Comparison of ENCODE assay signal across 8 mouse cellular contexts in genomic region chr17:31519946-31520838, GRCm38 (mm10). TPM values are rescaled to one million over a fixed set of nuclear protein-coding genes. Genes with fewer than 3 reads are reported as not detected.
DNase-seq lines count a peak whose midpoint lies in the region; ATAC-seq and TF ChIP-seq lines count a peak whose summit lies in the region.

TSS of gene Wdr4 (minus strand) at chr17:31519980.
TSS of gene Ndufv3 (plus strand) at chr17:31520115.

- H3K36me3 ChIP-seq in G1E (replicated peaks) = peaks cover 35% of the 10 kb centered on the region
- 0 out of 2 replicates have a peak, but pooled peaks cover 3% of the 10 kb centered on the region for H3K36me3 ChIP-seq in forebrain, embryonic 16.5 days (ENCODE audit: control insufficient read depth, insufficient read depth)
- peaks cover 19% of the 10 kb centered on the region for H3K36me3 ChIP-seq in lung, embryonic 14.5 days (ENCODE audit: insufficient read depth)
- 0 out of 2 replicates have a peak, but pooled peaks cover 4% of the 10 kb centered on the region for H3K36me3 ChIP-seq in thymus, adult 2 months (ENCODE audit: control insufficient read depth, insufficient read depth, low read length)

- intact Hi-C loops in heart, postnatal 36 days (cut with DNase I) = loop anchor here (2.0 kb wide), 1 partner anchor 43 kb away; no protein-coding TSS in a partner anchor

- peak; percentile 81 for TF ChIP-seq POLR2A in olfactory bulb, adult 2 months (IDR thresholded peaks at IDR 0.05; ENCODE audit: insufficient read depth, low read depth, low read length)
- TF ChIP-seq POLR2A in thymus, adult 2 months (IDR thresholded peaks at IDR 0.05; ENCODE audit: control insufficient read depth, extremely low read depth, insufficient read depth, low read length, poor library complexity) = peak; percentile 91

- no peak for TF ChIP-seq CTCF in G1E (IDR thresholded peaks at IDR 0.05; ENCODE audit: low read depth, low read length)
- TF ChIP-seq CTCF in layer of hippocampus, adult 2 months (conservative IDR thresholded peaks at IDR 0.05) = peak; percentile 66
- peak; percentile 26 for TF ChIP-seq CTCF in lung, embryonic 14.5 days (IDR thresholded peaks at IDR 0.05; ENCODE audit: low read depth)
- TF ChIP-seq CTCF in olfactory bulb, adult 2 months (IDR thresholded peaks at IDR 0.05; ENCODE audit: insufficient read depth, low read depth, low read length) = no peak
- TF ChIP-seq CTCF in thymus, adult 2 months (IDR thresholded peaks at IDR 0.05; ENCODE audit: borderline replicate concordance, control insufficient read depth, extremely low read depth, insufficient read depth, low read length, poor library complexity) = 0 out of 2 replicates have a peak, but pooled peaks have one; percentile 46

- peak; percentile 90 for DNase-seq in G1E (ENCODE audit: low spot score)
- DNase-seq in cerebellum, adult 18-20 months = peak; percentile 99 to 100
- peak; percentile 98 to 99 for DNase-seq in heart, postnatal 36 days
- DNase-seq in layer of hippocampus, adult 2 months (ENCODE audit: low spot score in 2 of 2) = peak; percentile 97 to 99
- peak; percentile 100 for DNase-seq in lung, embryonic 14.5 days
- DNase-seq in thymus, adult 2 months = peak; percentile 99

- H3K4me3 ChIP-seq in G1E (ENCODE audit: low read depth, low read length) = peak within 1 kb of the TSS; percentile 86
- H3K4me3 ChIP-seq in forebrain, embryonic 16.5 days (replicated peaks; ENCODE audit: low read length) = peak within 1 kb of the TSS; percentile 66
- peak within 1 kb of the TSS; percentile 99 for H3K4me3 ChIP-seq in layer of hippocampus, adult 2 months
- peak within 1 kb of the TSS; percentile 79 for H3K4me3 ChIP-seq in lung, embryonic 14.5 days (ENCODE audit: low read depth, low read length)
- peak within 1 kb of the TSS; percentile 90 for H3K4me3 ChIP-seq in olfactory bulb, adult 2 months (ENCODE audit: insufficient read depth, low read depth, low read length)
- peak within 1 kb of the TSS; percentile 84 for H3K4me3 ChIP-seq in thymus, adult 2 months (ENCODE audit: control insufficient read depth, insufficient read depth, low read length)

- peak within 1 kb of the TSS; percentile 80 for H3K27ac ChIP-seq in forebrain, embryonic 16.5 days (ENCODE audit: low read length)
- H3K27ac ChIP-seq in layer of hippocampus, adult 2 months = peak within 1 kb of the TSS; percentile 98
- peak within 1 kb of the TSS; percentile 81 for H3K27ac ChIP-seq in lung, embryonic 14.5 days (ENCODE audit: low read depth)
- H3K27ac ChIP-seq in olfactory bulb, adult 2 months (ENCODE audit: insufficient read depth, low read depth, low read length) = peak within 1 kb of the TSS; percentile 90
- H3K27ac ChIP-seq in thymus, adult 2 months (ENCODE audit: control insufficient read depth, insufficient read depth, low read length) = peak within 1 kb of the TSS; percentile 80

- H3K9me3 ChIP-seq in G1E (replicated peaks) = no peaks in the 10 kb centered on the region
- no peaks in the 10 kb centered on the region for H3K9me3 ChIP-seq in forebrain, embryonic 16.5 days (ENCODE audit: control insufficient read depth, low read length)
- H3K9me3 ChIP-seq in lung, embryonic 14.5 days (ENCODE audit: low read depth, low read length) = no peaks in the 10 kb centered on the region

- peak within 1 kb of the TSS; percentile 80 for H3K4me2 ChIP-seq in forebrain, embryonic 16.5 days (ENCODE audit: low read length)
- H3K4me2 ChIP-seq in lung, embryonic 14.5 days = peak within 1 kb of the TSS; percentile 71

- ATAC-seq in G1E (ENCODE audit: extremely low read depth, insufficient number of reproducible peaks, low FRiP score, poor library complexity, severe bottlenecking) = peak; percentile 95
- peak; percentile 97 for ATAC-seq in forebrain, embryonic 16.5 days
- peak; percentile 98 for ATAC-seq in lung, embryonic 14.5 days (ENCODE audit: insufficient read depth)

- peaks cover 42% of the 10 kb centered on the region for H3K4me1 ChIP-seq in G1E (ENCODE audit: insufficient read depth, low read depth, low read length)
- H3K4me1 ChIP-seq in forebrain, embryonic 16.5 days (replicated peaks; ENCODE audit: control insufficient read depth, insufficient read depth, low read length) = peaks cover 18% of the 10 kb centered on the region
- H3K4me1 ChIP-seq in lung, embryonic 14.5 days (ENCODE audit: insufficient read depth) = peaks cover 5% of the 10 kb centered on the region
- peaks cover 11% of the 10 kb centered on the region; the same call in 1 of the 2 replicates for H3K4me1 ChIP-seq in olfactory bulb, adult 2 months (ENCODE audit: control insufficient read depth, insufficient read depth, low read length)
- H3K4me1 ChIP-seq in thymus, adult 2 months (replicated peaks; ENCODE audit: control insufficient read depth, insufficient read depth, low read length) = peaks cover 9% of the 10 kb centered on the region

- H3K9ac ChIP-seq in forebrain, embryonic 16.5 days (replicated peaks; ENCODE audit: low read depth, low read length) = peak within 1 kb of the TSS; percentile 75
- peak within 1 kb of the TSS; percentile 76 for H3K9ac ChIP-seq in lung, embryonic 14.5 days

- under 1% methylated on average over 45 of the region's 45 CpGs for WGBS in forebrain, embryonic 16.5 days
- under 1% methylated on average over 45 of the region's 45 CpGs for WGBS in lung, embryonic 14.5 days
- WGBS in olfactory bulb, adult 2 months = under 1% methylated on average over 45 of the region's 45 CpGs
- WGBS in thymus, adult 2 months = under 1% methylated on average over 45 of the region's 45 CpGs

- no peaks in the 10 kb centered on the region for H3K27me3 ChIP-seq in G1E (ENCODE audit: insufficient read depth, low read length)
- H3K27me3 ChIP-seq in forebrain, embryonic 16.5 days (replicated peaks; ENCODE audit: control insufficient read depth, insufficient read depth, low read length) = no peaks in the 10 kb centered on the region; the same call in 1 of the 2 replicates
- H3K27me3 ChIP-seq in lung, embryonic 14.5 days (ENCODE audit: insufficient read depth, low read length) = no peaks in the 10 kb centered on the region
- H3K27me3 ChIP-seq in thymus, adult 2 months (ENCODE audit: control insufficient read depth, insufficient read depth, low read length) = no peaks in the 10 kb centered on the region

RNA-seq across cellular contexts. Expression of gene Wdr4, which starts in this region (rescaled TPM):
- 13.0 and 21.2 TPM in 2 replicates for total RNA-seq in G1E (2014; fragmentation: Nextera tagmentation)
- 18.4 and 20.6 TPM in 2 replicates for total RNA-seq in G1E (2017)
- polyA plus RNA-seq in G1E (2012) = 51.0 and 59.3 TPM in 2 replicates
- polyA plus RNA-seq in forebrain, embryonic 16.5 days (2015; fragmentation: Nextera tagmentation; extraction: Ambion mirVana) = 39.4 and 43.8 TPM in 2 replicates
- 1 to 10 TPM; 7.0 to 8.1 TPM for total RNA-seq in heart, postnatal 36 days (2021)
- total RNA-seq in layer of hippocampus, adult 2 months (2021) = 10 to 100 TPM; 25.9 to 29.9 TPM
- 40.5 and 46.3 TPM in 2 replicates for polyA plus RNA-seq in lung, embryonic 14.5 days (2014; fragmentation: Nextera tagmentation; extraction: Ambion mirVana)
- polyA plus RNA-seq in olfactory bulb, adult 2 months (2012; ENCODE audit: insufficient read depth, insufficient read length, low replicate concordance, missing spikeins) = not detected in 2 replicates
- polyA plus RNA-seq in thymus, adult 2 months (2012; rRNA removed) = 36.5 and 39.1 TPM in 2 replicates

RNA-seq across cellular contexts. Expression of gene Ndufv3, which starts in this region (rescaled TPM):
- total RNA-seq in G1E (2014; fragmentation: Nextera tagmentation) (180 and 181 TPM in 2 replicates), G1E (2017) (693 and 773 TPM in 2 replicates)
- 528 and 713 TPM in 2 replicates for polyA plus RNA-seq in G1E (2012)
- polyA plus RNA-seq in forebrain, embryonic 16.5 days (2015; fragmentation: Nextera tagmentation; extraction: Ambion mirVana) = 294 and 316 TPM in 2 replicates
- 1,000 to 10,000 TPM; 1,294 to 1,573 TPM for total RNA-seq in heart, postnatal 36 days (2021)
- total RNA-seq in layer of hippocampus, adult 2 months (2021) = 100 to 1,000 TPM; 257 to 258 TPM
- 238 and 257 TPM in 2 replicates for polyA plus RNA-seq in lung, embryonic 14.5 days (2014; fragmentation: Nextera tagmentation; extraction: Ambion mirVana)
- polyA plus RNA-seq in olfactory bulb, adult 2 months (2012; ENCODE audit: insufficient read depth, insufficient read length, low replicate concordance, missing spikeins) = not detected in 2 replicates
- 122 and 128 TPM in 2 replicates for polyA plus RNA-seq in thymus, adult 2 months (2012; rRNA removed)

Comparison
In these comparisons a context has a peak if more than half of its experiments do, and no peak if none do; other contexts are left out.
1. Peak in every context shown above with its lines: DNase-seq, ATAC-seq, H3K4me3 ChIP-seq and H3K27ac ChIP-seq.
2. CTCF ChIP-seq: peak in layer of hippocampus, adult 2 months (single experiment), lung, embryonic 14.5 days (single experiment) and thymus, adult 2 months (single experiment); none in G1E (single experiment) and olfactory bulb, adult 2 months (single experiment).